Mouse (Mus musculus): ENCODE results near the gene Scrn3.

The Scrn3 gene

GRCm38 (mm10) chr2:73313117-73313501 is 708 bp downstream of the Scrn3 start:
- DNase-seq (ENCODE audit: low spot score in 2 of 2), result peak; percentile 27 to 44

GRCm38 (mm10) chr2:73314311-73314710 is 1.9 kb downstream of the Scrn3 start:
- DNase-seq (ENCODE audit: low spot score in 2 of 2), result no peak

GRCm38 (mm10) chr2:73317426-73317825 is 5.0 kb downstream of the Scrn3 start:
- no peak for DNase-seq (ENCODE audit: low spot score in 2 of 2)

GRCm38 (mm10) chr2:73319218-73319617 is 6.8 kb downstream of the Scrn3 start:
- no peak for DNase-seq (ENCODE audit: low spot score in 2 of 2)

- DNase-seq (ENCODE audit: low spot score in 2 of 2), result no peak
Measured at GRCm38 (mm10) chr2:73322991-73323390, 10.6 kb downstream of the Scrn3 start.

- DNase-seq (ENCODE audit: low spot score in 2 of 2), result no peak
Measured at GRCm38 (mm10) chr2:73325871-73326270, 13.5 kb downstream of the Scrn3 start.

- DNase-seq (ENCODE audit: low spot score in 2 of 2), result no peak
Measured at GRCm38 (mm10) chr2:73335949-73336348, 23.5 kb downstream of the Scrn3 start.

GRCm38 (mm10) chr2:73338415-73338814 is 26.0 kb downstream of the Scrn3 start:
- no peak for DNase-seq (ENCODE audit: low spot score in 2 of 2)

- DNase-seq (ENCODE audit: low spot score in 2 of 2), result no peak
Measured at GRCm38 (mm10) chr2:73343701-73344100, 31.3 kb downstream of the Scrn3 start.

- peak; percentile 14 to 21 for DNase-seq (ENCODE audit: low spot score in 2 of 2)
Measured at GRCm38 (mm10) chr2:73345204-73345603, 32.8 kb downstream of the Scrn3 start.

- DNase-seq (ENCODE audit: low spot score in 2 of 2), result peak; percentile 39 to 49
Measured at GRCm38 (mm10) chr2:73346345-73347086, 34.1 kb downstream of the Scrn3 start.

GRCm38 (mm10) chr2:73347136-73347535 is 34.7 kb downstream of the Scrn3 start:
- no peak for DNase-seq (ENCODE audit: low spot score in 2 of 2)

- no peak for DNase-seq (ENCODE audit: low spot score in 2 of 2)
Measured at GRCm38 (mm10) chr2:73347766-73348165, 35.4 kb downstream of the Scrn3 start.

- DNase-seq (ENCODE audit: low spot score in 2 of 2), result no peak
Measured at GRCm38 (mm10) chr2:73348221-73348620, 35.8 kb downstream of the Scrn3 start.

GRCm38 (mm10) chr2:73351496-73351895 is 39.1 kb downstream of the Scrn3 start:
- no peak for DNase-seq (ENCODE audit: low spot score in 2 of 2)

- DNase-seq (ENCODE audit: low spot score in 2 of 2), result peak; percentile 13 to 33
Measured at GRCm38 (mm10) chr2:73351927-73352374, 39.5 kb downstream of the Scrn3 start.

GRCm38 (mm10) chr2:73357004-73357403 is 44.6 kb downstream of the Scrn3 start:
- no peak for DNase-seq (ENCODE audit: low spot score in 2 of 2)

GRCm38 (mm10) chr2:73359941-73360340 is 47.5 kb downstream of the Scrn3 start:
- DNase-seq (ENCODE audit: low spot score in 2 of 2), result no peak

GRCm38 (mm10) chr2:73360536-73360935 is 48.1 kb downstream of the Scrn3 start:
- DNase-seq (ENCODE audit: low spot score in 2 of 2), result no peak

- DNase-seq (ENCODE audit: low spot score in 2 of 2), result no peak
Measured at GRCm38 (mm10) chr2:73363448-73363847, 51.0 kb downstream of the Scrn3 start.

- DNase-seq (ENCODE audit: low spot score in 2 of 2), result no peak
Measured at GRCm38 (mm10) chr2:73371530-73372335, 59.3 kb downstream of the Scrn3 start.

GRCm38 (mm10) chr2:73378326-73378725 is 65.9 kb downstream of the Scrn3 start:
- no peak for DNase-seq (ENCODE audit: low spot score in 2 of 2)

GRCm38 (mm10) chr2:73379656-73380055 is 67.3 kb downstream of the Scrn3 start:
- DNase-seq (ENCODE audit: low spot score in 2 of 2), result no peak

Measured in right cerebral cortex, adult 2 months (tissue).